Mouse (Mus musculus) midbrain, embryonic 16.5 days (tissue): Measurements from ENCODE around the gene Cnih4. TPM values are rescaled to one million over a fixed set of nuclear protein-coding genes. Genes with fewer than 3 reads are reported as not detected.

ENCODE experiments used
- ATAC-seq: fragments of 200-750 bp; cut with Nextera tagmentation; 2 replicates; pipeline ENCODE4 v1.8.0; 2017; ENCODE audit warnings: moderate TSS enrichment
- H3K27ac ChIP-seq: fragments of 300-500 bp; sonication (generic); 2 replicates; pipeline ENCODE4 v1.5.1; 2014; ENCODE audit warnings: mild to moderate bottlenecking, low read length, mixed read lengths
- H3K27me3 ChIP-seq: fragments of 300-500 bp; sonication (generic); 2 replicates; pipeline ENCODE4 v1.6.1; 2014; ENCODE audit warnings: low read depth, low read length, mixed read lengths; ENCODE audit not compliant: control insufficient read depth, insufficient read depth
- H3K36me3 ChIP-seq: fragments of 300-500 bp; sonication (generic); 2 replicates; pipeline ENCODE4 v1.6.1; 2014; ENCODE audit warnings: mild to moderate bottlenecking, low read length, moderate library complexity, mixed read lengths; ENCODE audit not compliant: control insufficient read depth, insufficient read depth
- H3K4me1 ChIP-seq: fragments of 300-500 bp; sonication (generic); 2 replicates; pipeline ENCODE4 v1.6.1; 2014; ENCODE audit warnings: mild to moderate bottlenecking, low read length, mixed read lengths; ENCODE audit not compliant: control insufficient read depth, insufficient read depth
- H3K4me2 ChIP-seq: fragments of 300-500 bp; sonication (generic); 2 replicates; pipeline ENCODE4 v1.6.1; 2014; ENCODE audit warnings: mild to moderate bottlenecking, low read length, mixed read lengths
- H3K4me3 ChIP-seq: fragments of 300-500 bp; sonication (generic); 2 replicates; pipeline ENCODE4 v1.5.1; 2014; ENCODE audit warnings: low read depth, mild to moderate bottlenecking, low read length, moderate library complexity, mixed read lengths
- H3K9ac ChIP-seq: fragments of 300-500 bp; sonication (generic); 2 replicates; pipeline ENCODE4 v1.6.1; 2014; ENCODE audit warnings: low read depth, low read length, mixed read lengths
- H3K9me3 ChIP-seq: fragments of 300-500 bp; sonication (generic); replicated peaks from 2 replicates; pipeline ENCODE4 v1.6.1; 2014; ENCODE audit warnings: mild to moderate bottlenecking, low read length, mixed read lengths; ENCODE audit not compliant: control insufficient read depth, poor library complexity, severe bottlenecking
- WGBS: fragments of 180-500 bp; shearing (Covaris S2); extraction: QIAGEN DNeasy Blood & Tissue Kit; methylation state at CpG from one replicate; pipeline ENCODE4 v1.1.7; 2014; 5-methylcytosine and 5-hydroxymethylcytosine counted together
- polyA plus RNA-seq: library from polyadenylated mRNA; unstranded; fragments of >200 nt; fragmentation: Nextera tagmentation; extraction: Ambion mirVana; gene quantifications from 2 replicates; pipeline ENCODE4 v1.2.1, GENCODE M21; 2015

Gene Cnih4
- polyA plus RNA-seq, 1 experiment from 2014 or later, result 42.2 TPM

DNA sequence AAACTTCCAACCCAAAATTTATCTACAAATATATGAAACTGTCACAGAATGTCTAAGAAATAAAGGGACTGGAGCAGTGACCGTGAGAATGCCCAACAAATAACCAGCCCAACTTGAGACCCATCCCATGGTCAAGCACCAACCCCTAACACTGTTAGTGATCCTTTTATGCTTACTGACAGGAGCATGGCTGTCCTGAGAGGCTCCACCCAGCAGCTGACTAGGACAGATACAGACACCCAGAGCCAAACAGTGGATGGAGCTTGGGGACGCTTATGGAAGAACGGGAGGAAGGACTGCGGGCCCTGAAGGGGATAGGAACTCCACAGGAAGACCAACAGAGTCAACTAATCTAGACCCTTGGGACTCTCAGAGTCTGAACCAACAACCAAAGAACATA lies 44.4 kb downstream of the Cnih4 start:
- H3K9me3 ChIP-seq, result no peaks in the 10 kb centered on the region
- H3K27ac ChIP-seq, result no peak overlapping the region
- no peak overlapping the region for H3K4me2 ChIP-seq
- no peaks in the 10 kb centered on the region for H3K27me3 ChIP-seq
- no peak for ATAC-seq
- peaks cover 39% of the 10 kb centered on the region for H3K36me3 ChIP-seq
- no peaks in the 10 kb centered on the region for H3K4me1 ChIP-seq
- H3K4me3 ChIP-seq, result no peak overlapping the region
- no peak overlapping the region for H3K9ac ChIP-seq
- 92% methylated on average over 4 of the region's 4 CpGs for WGBS

DNA sequence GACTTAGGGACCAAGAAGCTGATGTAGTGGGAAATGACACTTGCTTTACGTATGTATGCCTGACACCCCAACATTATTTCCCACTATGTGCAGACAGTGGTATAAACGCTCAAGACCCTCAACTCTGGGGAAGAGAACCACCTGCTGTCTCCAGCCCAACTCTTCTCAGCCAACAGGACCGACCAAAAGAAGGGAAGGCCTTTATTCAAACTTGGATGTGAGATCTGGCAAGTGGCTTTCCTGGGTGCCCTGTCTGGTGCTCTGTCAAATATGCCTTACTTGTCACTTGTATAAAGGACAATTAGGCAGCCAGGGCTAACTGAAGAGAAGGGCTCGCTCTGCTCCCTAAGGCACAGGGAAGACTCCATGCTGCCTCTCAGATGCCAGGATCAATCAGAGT lies 55.0 kb downstream of the Cnih4 start:
- no peak overlapping the region for H3K4me2 ChIP-seq
- H3K36me3 ChIP-seq, result peaks cover 28% of the 10 kb centered on the region
- WGBS, result 91% methylated on average over 4 of the region's 4 CpGs
- H3K27ac ChIP-seq, result no peak overlapping the region
- no peak for ATAC-seq
- H3K9me3 ChIP-seq, result no peaks in the 10 kb centered on the region
- no peak overlapping the region for H3K9ac ChIP-seq
- no peaks in the 10 kb centered on the region for H3K4me1 ChIP-seq
- H3K4me3 ChIP-seq, result no peak overlapping the region
- H3K27me3 ChIP-seq, result no peaks in the 10 kb centered on the region

- Histone ChIP-seq H3K27me3 (no peaks in the 10 kb centered on the region), H3K9ac (peak overlapping the region; percentile 97), H3K36me3 (0 out of 2 replicates have a peak, but pooled peaks cover 6% of the 10 kb centered on the region), H3K4me1 (peaks cover 24% of the 10 kb centered on the region), H3K9me3 (no peaks in the 10 kb centered on the region), H3K27ac (no peak overlapping the region), H3K4me2 (peak overlapping the region; percentile 82), H3K4me3 (peak overlapping the region; percentile 97)
- peak; percentile 2; the same call in 1 of the 2 replicates for ATAC-seq
- WGBS, result 20% methylated on average over 4 of the region's 4 CpGs
Measured at GRCm38 (mm10) chr1:181210147-181210546, 65.7 kb downstream of the Cnih4 start.

GRCm38 (mm10) chr1:181210601-181211402 lies 66.3 kb downstream of the Cnih4 start:
- Histone ChIP-seq H3K27ac (peak overlapping the region; percentile 86), H3K4me2 (peak overlapping the region; percentile 82), H3K27me3 (no peaks in the 10 kb centered on the region), H3K36me3 (0 out of 2 replicates have a peak, but pooled peaks cover 6% of the 10 kb centered on the region), H3K9ac (peak overlapping the region; percentile 97), H3K4me3 (peak overlapping the region; percentile 97), H3K4me1 (peaks cover 24% of the 10 kb centered on the region), H3K9me3 (no peaks in the 10 kb centered on the region)
- WGBS, result 0% methylated on average over 49 of the region's 56 CpGs
- ATAC-seq, result peak; percentile 57

DNA sequence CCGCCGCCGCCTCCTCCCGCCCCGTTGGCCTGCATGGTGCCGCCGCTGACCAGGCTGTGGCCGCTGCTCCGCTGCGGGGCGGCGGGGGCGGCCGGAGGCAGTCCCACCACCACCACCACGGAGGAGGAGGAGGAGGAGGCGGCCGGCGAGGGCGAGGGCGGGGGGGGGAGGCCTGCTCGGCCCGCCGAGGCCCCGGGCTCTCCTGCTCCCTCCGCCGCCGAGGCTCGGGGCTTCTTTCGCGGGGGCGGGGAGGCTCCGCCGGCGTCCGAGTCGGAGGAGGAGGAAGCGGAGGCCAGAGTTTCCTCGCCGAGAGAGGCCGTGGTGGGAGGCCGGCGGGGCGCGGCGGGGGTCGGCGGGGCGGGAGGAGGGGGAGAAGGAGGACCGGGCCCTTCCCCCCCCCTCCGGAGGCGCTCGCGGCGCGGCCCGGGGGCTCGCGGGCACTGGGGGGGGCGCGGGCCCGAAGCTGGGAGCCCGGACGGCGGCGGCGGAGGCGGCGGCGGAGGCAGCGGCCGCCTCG lies 67.0 kb downstream of the Cnih4 start:
- H3K36me3 ChIP-seq, result 0 out of 2 replicates have a peak, but pooled peaks cover 4% of the 10 kb centered on the region
- peak overlapping the region; percentile 97 for H3K9ac ChIP-seq
- H3K4me1 ChIP-seq, result peaks cover 24% of the 10 kb centered on the region
- H3K27ac ChIP-seq, result peak overlapping the region; percentile 86
- H3K4me2 ChIP-seq, result peak overlapping the region; percentile 82
- peak; percentile 52 for ATAC-seq
- peak overlapping the region; percentile 97 for H3K4me3 ChIP-seq
- WGBS, result 0% methylated on average over 3 of the region's 72 CpGs
- H3K27me3 ChIP-seq, result no peaks in the 10 kb centered on the region
- no peaks in the 10 kb centered on the region for H3K9me3 ChIP-seq

GRCm38 (mm10) chr1:181211920-181212633 lies 67.6 kb downstream of the Cnih4 start, which contains the start of gene Wdr26:
Gene Wdr26, minus strand, starts transcription at chr1:181212001.
- WGBS, result under 1% methylated on average over 54 of the region's 54 CpGs
- ATAC-seq, result peak; percentile 95
- H3K4me2 ChIP-seq, result peak within 1 kb of the TSS; percentile 82
- peak within 1 kb of the TSS; percentile 97 for H3K9ac ChIP-seq
- H3K27ac ChIP-seq, result peak within 1 kb of the TSS; percentile 86
- H3K9me3 ChIP-seq, result no peaks in the 10 kb centered on the region
- peak within 1 kb of the TSS; percentile 97 for H3K4me3 ChIP-seq
- H3K4me1 ChIP-seq, result peaks cover 24% of the 10 kb centered on the region
- H3K36me3 ChIP-seq, result no peaks in the 10 kb centered on the region
- H3K27me3 ChIP-seq, result no peaks in the 10 kb centered on the region

GRCm38 (mm10) chr1:181214296-181215035 lies 70.0 kb downstream of the Cnih4 start:
- H3K4me1 ChIP-seq, result peaks cover 20% of the 10 kb centered on the region
- no peaks in the 10 kb centered on the region for H3K36me3 ChIP-seq
- no peaks in the 10 kb centered on the region for H3K9me3 ChIP-seq
- H3K9ac ChIP-seq, result no peak overlapping the region
- no peak overlapping the region for H3K4me2 ChIP-seq
- H3K27me3 ChIP-seq, result no peaks in the 10 kb centered on the region
- H3K4me3 ChIP-seq, result no peak overlapping the region
- WGBS, result 88% methylated on average over 8 of the region's 8 CpGs
- no peak overlapping the region for H3K27ac ChIP-seq
- ATAC-seq, result no peak

DNA sequence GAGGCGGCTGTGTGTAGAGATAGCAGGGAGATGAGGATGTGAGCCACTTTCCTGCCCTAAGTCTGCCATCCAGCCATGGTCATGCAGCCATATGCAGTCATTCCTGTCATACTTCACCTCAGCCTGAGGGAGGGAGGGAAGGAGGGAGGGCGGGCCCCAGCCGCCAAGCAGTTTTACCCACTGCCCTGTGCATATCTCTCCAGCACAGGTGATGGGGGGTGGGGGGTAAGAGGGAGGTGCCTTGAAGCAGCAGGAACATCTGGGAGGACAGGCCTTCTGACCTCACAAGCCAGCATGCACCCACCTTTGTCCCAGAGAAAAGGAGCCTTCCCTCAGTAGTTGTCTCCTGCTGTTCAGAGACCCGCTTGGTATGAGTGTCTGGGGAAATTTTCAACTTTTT lies 71.8 kb downstream of the Cnih4 start:
- H3K4me2 ChIP-seq, result no peak overlapping the region
- no peak for ATAC-seq
- H3K4me3 ChIP-seq, result no peak overlapping the region
- H3K27me3 ChIP-seq, result no peaks in the 10 kb centered on the region
- no peaks in the 10 kb centered on the region for H3K36me3 ChIP-seq
- H3K9me3 ChIP-seq, result no peaks in the 10 kb centered on the region
- H3K27ac ChIP-seq, result no peak overlapping the region
- 67% methylated on average over 4 of the region's 4 CpGs for WGBS
- H3K4me1 ChIP-seq, result peaks cover 10% of the 10 kb centered on the region
- no peak overlapping the region for H3K9ac ChIP-seq
